Mouse (Mus musculus) lung, postnatal 0 days (tissue): Measurements from ENCODE around the gene Tmem210.

Source experiments
- CTCF ChIP-seq: IDR thresholded peaks from 2 replicates; pipeline ENCODE4 v1.5.1; 2016; ENCODE audit warnings: antibody characterized with exemption, mild to moderate bottlenecking
- EP300 ChIP-seq: IDR thresholded peaks from 2 replicates; pipeline ENCODE4 v1.6.1; 2016; ENCODE audit warnings: antibody characterized with exemption, mild to moderate bottlenecking, control low read depth

DNA sequence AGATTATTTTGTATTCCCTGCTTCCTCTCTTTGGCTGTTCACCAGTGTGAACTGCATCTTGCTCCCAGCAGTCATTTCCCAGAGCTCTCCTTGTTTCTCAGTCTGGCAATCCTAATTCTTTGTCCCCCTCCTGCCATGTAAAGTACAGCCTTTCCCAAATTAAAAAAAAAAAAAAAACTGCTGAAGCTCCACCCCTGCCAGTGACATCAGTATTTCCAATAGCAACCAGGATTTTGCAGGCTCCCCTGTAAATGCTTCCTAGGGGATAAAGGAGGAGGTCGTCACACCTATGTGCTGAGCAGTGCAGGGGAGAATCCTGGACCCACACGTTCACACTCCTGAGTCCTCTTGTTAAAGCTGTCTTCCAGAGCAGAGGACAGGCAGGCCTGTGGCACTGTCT lies 32.1 kb downstream of the Tmem210 start:
- TF ChIP-seq CTCF (no peak), EP300 (no peak)
